Comparison of ENCODE assay signal across 12 mouse cellular contexts in genomic region chr16:86604166-86604565, GRCm38 (mm10).
A peak's percentile ranks its signal among the peaks of the same experiment; 100 is the strongest.
DNase-seq lines count a peak whose midpoint lies in the region; ATAC-seq lines count a peak whose summit lies in the region.
"Had no signal": no experiment of that assay in that cellular context is flagged by ENCODE, and none has a peak within 500 bp of the region (broad histone marks: within the 10 kb centered on the region; RNA-seq: fewer than 3 reads in every experiment).

No protein-coding gene starts in this region.

- H3K27ac ChIP-seq in kidney, embryonic 14.5 days (ENCODE audit: low read depth, low read length): no peak overlapping the region
- H3K27ac ChIP-seq: heart, embryonic 13.5 days; left cerebral cortex, adult 2 months had no signal

- DNase-seq in cerebellum, postnatal 25 days: peak; percentile 33 to 62
- DNase-seq in cerebellum, adult 9-11 months: no peak
- peak; percentile 16 for DNase-seq in kidney, postnatal 14 days
- DNase-seq in right cerebral cortex, postnatal 10 days (ENCODE audit: low spot score in 2 of 2): peak; percentile 21 to 30
- DNase-seq in right cerebral cortex, adult 2 months (ENCODE audit: low spot score in 2 of 2): no peak
- peak; percentile 39 for DNase-seq in retina, postnatal 7 days (ENCODE audit: low read depth, low spot score)
- DNase-seq in urinary bladder, adult 18-20 months (ENCODE audit: low spot score in 2 of 2): no peak
- DNase-seq: liver had no signal

- H3K4me1 ChIP-seq in kidney, embryonic 14.5 days (ENCODE audit: control insufficient read depth, insufficient read depth, low read length): no peaks in the 10 kb centered on the region
- H3K4me1 ChIP-seq: heart, embryonic 13.5 days had no signal

- 81% methylated on average over 7 of the region's 7 CpGs for WGBS in kidney, embryonic 14.5 days

- H3K9ac ChIP-seq in kidney, embryonic 14.5 days (ENCODE audit: low read depth, low read length): no peak overlapping the region
- H3K9ac ChIP-seq: heart, embryonic 13.5 days had no signal

- no peak overlapping the region for H3K4me3 ChIP-seq in kidney, embryonic 14.5 days (ENCODE audit: low read length)
- H3K4me3 ChIP-seq: heart, embryonic 13.5 days; left cerebral cortex, adult 2 months had no signal

- no peaks in the 10 kb centered on the region for H3K27me3 ChIP-seq in kidney, embryonic 14.5 days (ENCODE audit: control insufficient read depth, insufficient read depth, low read length)
- H3K27me3 ChIP-seq: heart, embryonic 13.5 days had no signal

- no peaks in the 10 kb centered on the region for H3K36me3 ChIP-seq in kidney, embryonic 14.5 days (ENCODE audit: control insufficient read depth, insufficient read depth, low read length)
- H3K36me3 ChIP-seq: heart, embryonic 13.5 days had no signal

- H3K4me2 ChIP-seq in kidney, embryonic 14.5 days (replicated peaks; ENCODE audit: low read depth, low read length): no peak overlapping the region
- H3K4me2 ChIP-seq: heart, embryonic 13.5 days had no signal

- no peaks in the 10 kb centered on the region for H3K9me3 ChIP-seq in kidney, embryonic 14.5 days (ENCODE audit: control insufficient read depth, low read length)
- H3K9me3 ChIP-seq: heart, embryonic 13.5 days had no signal

- no peak for ATAC-seq in kidney, embryonic 14.5 days (ENCODE audit: low FRiP score, low TSS enrichment)
- ATAC-seq: intestine, embryonic 16.5 days had no signal

Comparison
In these comparisons a context has a peak if more than half of its experiments do, and no peak if none do; other contexts are left out.
1. DNase-seq: peak in cerebellum, postnatal 25 days (2 of 2), kidney, postnatal 14 days (single experiment), right cerebral cortex, postnatal 10 days (2 of 2) and retina, postnatal 7 days (single experiment); none in cerebellum, adult 9-11 months (single experiment), right cerebral cortex, adult 2 months (0 of 2) and urinary bladder, adult 18-20 months (0 of 2).